Mouse (Mus musculus) hindbrain, embryonic 15.5 days (tissue): Measurements from ENCODE around the gene Nup62. TPM values are rescaled to one million over a fixed set of nuclear protein-coding genes. Genes with fewer than 3 reads are reported as not detected.
A peak's percentile ranks its signal among the peaks of the same experiment; 100 is the strongest.

Experiments
- ATAC-seq: fragments of 200-750 bp; cut with Nextera tagmentation; 2 replicates; pipeline ENCODE4 v1.8.0; 2017; ENCODE audit warnings: low read depth, moderate number of reproducible peaks, moderate TSS enrichment; ENCODE audit not compliant: low FRiP score
- H3K27ac ChIP-seq: fragments of 300-500 bp; sonication (generic); replicated peaks from 2 replicates; pipeline ENCODE4 v1.5.1; 2015; ENCODE audit warnings: mild to moderate bottlenecking, inconsistent platforms
- H3K27me3 ChIP-seq: fragments of 300-500 bp; sonication (generic); 2 replicates; pipeline ENCODE4 v1.6.1; 2015; ENCODE audit warnings: control low read depth, inconsistent platforms
- H3K36me3 ChIP-seq: fragments of 300-500 bp; sonication (generic); 2 replicates; pipeline ENCODE4 v1.6.1; 2015; ENCODE audit warnings: control low read depth, inconsistent platforms
- H3K4me1 ChIP-seq: fragments of 300-500 bp; sonication (generic); replicated peaks from 2 replicates; pipeline ENCODE4 v1.6.1; 2015; ENCODE audit warnings: control low read depth, inconsistent platforms
- H3K4me2 ChIP-seq: fragments of 300-500 bp; sonication (generic); 2 replicates; pipeline ENCODE4 v1.6.1; 2015; ENCODE audit warnings: moderate library complexity, mild to moderate bottlenecking, inconsistent platforms
- H3K4me3 ChIP-seq: fragments of 300-500 bp; sonication (generic); 2 replicates; pipeline ENCODE4 v1.5.1; 2015; ENCODE audit warnings: mild to moderate bottlenecking, inconsistent platforms
- H3K9ac ChIP-seq: fragments of 300-500 bp; sonication (generic); 2 replicates; pipeline ENCODE4 v1.6.1; 2015; ENCODE audit warnings: inconsistent platforms
- H3K9me3 ChIP-seq: fragments of 300-500 bp; sonication (generic); 2 replicates; pipeline ENCODE4 v1.6.1; 2016; ENCODE audit warnings: control low read depth, inconsistent platforms
- WGBS: fragments of 180-500 bp; shearing (Covaris S2); methylation state at CpG from one replicate; pipeline ENCODE4 v1.1.7; 2015; 5-methylcytosine and 5-hydroxymethylcytosine counted together
- polyA plus RNA-seq: library from polyadenylated mRNA; unstranded; fragments of >200 nt; fragmentation: Nextera tagmentation; extraction: Ambion mirVana; gene quantifications from 2 replicates; pipeline ENCODE4 v1.2.1, GENCODE M21; 2015

Nup62 gene
- polyA plus RNA-seq, 1 experiment from 2014 or later, result 49.5 TPM

DNA sequence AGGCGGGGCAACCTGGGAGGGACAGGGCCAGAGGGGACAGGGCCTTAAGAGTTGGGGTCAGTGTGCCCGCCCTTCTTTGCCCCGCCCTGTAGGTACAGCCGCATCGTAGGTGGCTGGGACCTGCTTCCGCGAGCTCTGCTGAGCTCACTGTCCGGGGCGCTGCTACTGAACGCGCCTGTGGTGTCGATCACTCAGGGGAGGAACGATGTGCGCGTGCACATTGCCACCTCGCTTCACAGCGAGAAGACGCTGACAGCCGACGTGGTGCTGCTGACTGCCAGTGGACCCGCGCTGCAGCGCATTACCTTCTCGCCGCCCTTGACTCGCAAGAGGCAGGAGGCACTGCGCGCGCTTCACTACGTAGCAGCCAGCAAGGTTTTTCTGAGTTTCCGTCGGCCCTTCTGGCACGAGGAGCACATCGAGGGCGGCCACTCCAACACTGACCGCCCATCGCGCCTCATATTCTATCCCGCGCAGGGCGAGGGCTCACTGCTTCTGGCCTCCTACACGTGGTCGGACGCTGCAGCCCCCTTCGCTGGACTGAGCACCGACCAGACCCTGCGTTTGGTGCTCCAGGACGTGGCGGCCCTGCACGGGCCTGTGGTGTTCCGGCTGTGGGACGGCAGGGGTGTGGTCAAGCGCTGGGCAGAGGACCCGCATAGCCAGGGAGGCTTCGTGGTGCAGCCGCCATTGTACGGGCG is 23.8 kb downstream of the Nup62 start:
- Histone ChIP-seq H3K27me3 (peaks cover 28% of the 10 kb centered on the region), H3K4me1 (peaks cover 15% of the 10 kb centered on the region), H3K4me2 (peak overlapping the region; percentile 56), H3K36me3 (peaks cover 32% of the 10 kb centered on the region), H3K27ac (0 out of 2 replicates have a peak overlapping the region, but pooled peaks have one; percentile 1), H3K4me3 (peak overlapping the region; percentile 19), H3K9ac (peak overlapping the region; percentile 21), H3K9me3 (no peaks in the 10 kb centered on the region)
- WGBS, result 3% methylated on average over 56 of the region's 58 CpGs
- peak; percentile 52 for ATAC-seq

DNA sequence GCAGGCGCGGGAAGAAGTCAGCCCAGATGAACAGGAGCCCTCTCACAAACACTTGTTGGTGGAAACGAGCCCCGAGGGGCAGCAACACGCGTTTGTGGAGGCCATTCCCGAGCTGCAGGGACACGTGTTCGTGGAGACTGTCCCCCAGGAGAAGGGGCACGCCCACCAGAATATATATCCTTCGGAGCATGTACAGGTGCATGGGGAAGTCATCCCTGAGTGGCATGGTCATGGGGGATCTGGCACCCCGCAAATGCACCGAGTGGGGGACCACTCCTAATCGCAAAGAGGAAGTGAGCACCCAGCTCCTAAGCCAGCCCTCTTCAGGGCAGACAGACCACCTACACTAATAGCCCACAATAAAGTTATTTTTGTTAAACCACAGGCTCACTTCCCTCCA is 24.5 kb downstream of the Nup62 start:
- H3K27ac ChIP-seq, result no peak overlapping the region
- no peak for ATAC-seq
- WGBS, result 50% methylated on average over 14 of the region's 14 CpGs
- peak overlapping the region; percentile 56 for H3K4me2 ChIP-seq
- peaks cover 39% of the 10 kb centered on the region for H3K36me3 ChIP-seq
- peaks cover 15% of the 10 kb centered on the region for H3K4me1 ChIP-seq
- H3K9me3 ChIP-seq, result no peaks in the 10 kb centered on the region
- peaks cover 28% of the 10 kb centered on the region for H3K27me3 ChIP-seq
- H3K9ac ChIP-seq, result 0 out of 2 replicates have a peak overlapping the region, but pooled peaks have one; percentile 21
- no peak overlapping the region for H3K4me3 ChIP-seq

DNA sequence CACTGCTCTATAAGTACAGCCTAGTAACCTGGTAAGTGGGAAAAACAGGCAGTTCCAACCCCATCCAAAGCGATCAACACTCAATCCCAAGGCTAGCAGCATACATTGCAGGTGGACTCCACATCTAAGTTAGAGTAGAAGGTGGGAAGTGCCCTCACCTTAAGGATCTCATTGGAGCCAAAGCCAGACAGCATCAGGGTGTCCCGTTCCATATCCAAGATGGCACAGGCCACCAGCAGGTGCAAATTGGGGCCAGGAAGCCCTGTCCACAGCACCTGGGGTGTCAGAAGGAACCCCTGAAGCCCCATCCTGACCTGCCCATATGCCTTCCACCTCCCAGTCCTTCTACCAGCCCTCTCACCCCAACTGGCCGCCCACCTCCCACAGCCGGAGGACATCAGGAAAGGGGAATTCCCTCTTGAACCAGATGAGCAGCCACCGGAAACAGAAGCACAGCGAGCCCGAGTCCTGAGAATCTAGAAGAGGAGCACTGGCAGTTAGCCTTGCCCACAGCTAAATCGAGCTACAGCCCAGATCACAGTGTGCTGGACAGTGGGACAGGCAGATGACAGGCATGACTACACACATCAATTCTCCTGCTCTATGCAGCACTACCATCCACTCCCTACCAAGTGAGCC is 26.1 kb downstream of the Nup62 start:
- no peak overlapping the region for H3K4me2 ChIP-seq
- H3K4me3 ChIP-seq, result no peak overlapping the region
- peaks cover 19% of the 10 kb centered on the region for H3K4me1 ChIP-seq
- H3K9me3 ChIP-seq, result no peaks in the 10 kb centered on the region
- peaks cover 49% of the 10 kb centered on the region for H3K36me3 ChIP-seq
- 90% methylated on average over 8 of the region's 8 CpGs for whole genome bisulfite sequencing
- H3K27me3 ChIP-seq, result peaks cover 28% of the 10 kb centered on the region
- no peak for ATAC-seq
- no peak overlapping the region for H3K27ac ChIP-seq
- H3K9ac ChIP-seq, result no peak overlapping the region

DNA sequence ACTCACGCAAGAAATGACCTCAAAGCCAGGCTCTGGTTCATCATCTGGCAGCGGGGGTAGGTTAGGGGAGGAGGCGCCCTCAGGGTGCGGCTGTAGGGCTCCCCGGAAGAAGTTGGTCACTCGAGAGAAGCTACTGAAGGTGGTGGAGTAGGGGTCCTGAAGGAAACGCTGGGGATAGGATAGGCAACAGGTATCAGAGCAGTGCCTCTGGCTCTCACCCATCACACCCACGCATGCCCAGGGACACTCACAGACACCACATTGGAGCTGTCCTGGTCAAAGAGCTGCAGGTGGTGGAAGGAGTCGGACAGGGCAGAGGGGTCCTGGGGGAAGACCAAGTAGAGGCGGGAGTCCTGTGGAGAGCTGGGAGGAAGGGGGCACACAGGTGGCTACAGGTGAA is 29.1 kb downstream of the Nup62 start:
- Histone ChIP-seq H3K36me3 (peaks cover 49% of the 10 kb centered on the region), H3K27me3 (peaks cover 21% of the 10 kb centered on the region), H3K4me2 (no peak overlapping the region), H3K4me1 (peaks cover 20% of the 10 kb centered on the region), H3K4me3 (no peak overlapping the region), H3K9ac (no peak overlapping the region), H3K27ac (no peak overlapping the region), H3K9me3 (no peaks in the 10 kb centered on the region)
- no peak for ATAC-seq
- 92% methylated on average over 10 of the region's 10 CpGs for WGBS

DNA sequence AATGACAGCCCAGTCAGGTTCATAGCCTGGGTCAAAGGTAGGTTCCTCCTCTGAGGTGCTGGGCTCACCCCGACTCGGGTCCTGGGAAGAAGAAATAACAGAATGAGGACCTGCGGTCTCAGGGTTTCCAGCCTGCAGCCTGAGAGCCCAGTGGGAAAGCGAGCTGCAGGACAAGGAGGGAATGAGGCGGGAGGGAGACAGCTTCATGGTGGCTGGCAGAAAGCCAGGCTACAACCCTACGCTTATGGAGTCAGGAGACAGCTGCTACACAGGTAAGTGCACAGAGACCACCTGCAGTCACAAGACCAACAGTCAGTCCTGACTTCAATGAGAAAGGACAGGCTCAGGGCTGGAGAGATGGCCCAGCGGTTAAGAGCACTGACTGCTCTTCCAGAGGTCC is 30.9 kb downstream of the Nup62 start:
- peaks cover 8% of the 10 kb centered on the region; the same call in 1 of the 2 replicates for H3K27me3 ChIP-seq
- no peak overlapping the region for H3K4me3 ChIP-seq
- H3K4me1 ChIP-seq, result peaks cover 26% of the 10 kb centered on the region
- no peak overlapping the region for H3K27ac ChIP-seq
- H3K9me3 ChIP-seq, result no peaks in the 10 kb centered on the region
- ATAC-seq, result no peak
- H3K36me3 ChIP-seq, result peaks cover 42% of the 10 kb centered on the region
- 91% methylated on average over 7 of the region's 7 CpGs for WGBS
- no peak overlapping the region for H3K9ac ChIP-seq
- no peak overlapping the region for H3K4me2 ChIP-seq

DNA sequence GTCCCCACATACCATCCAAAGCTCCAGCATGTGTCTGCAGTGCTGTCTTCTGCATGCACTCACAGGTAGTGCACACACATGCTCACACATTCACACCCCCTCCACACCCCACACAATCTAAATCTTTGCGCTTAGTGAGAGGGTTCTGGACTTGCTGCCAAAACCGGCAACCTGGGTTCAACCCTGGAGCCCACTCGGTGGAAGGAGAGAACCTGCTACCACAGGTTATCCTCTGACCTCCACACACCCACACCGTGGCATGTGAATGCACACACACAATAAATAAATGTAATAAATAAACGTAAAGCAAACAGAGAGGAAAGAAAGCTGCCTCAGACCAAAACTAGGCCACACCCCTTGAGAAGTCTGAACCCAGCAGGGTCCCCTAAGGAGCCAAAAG is 31.9 kb downstream of the Nup62 start:
- no peak for ATAC-seq
- WGBS, result 79% methylated on average over 5 of the region's 5 CpGs
- 0 out of 2 replicates have a peak overlapping the region, but pooled peaks have one; percentile 99 for H3K27ac ChIP-seq
- H3K9me3 ChIP-seq, result no peaks in the 10 kb centered on the region
- H3K4me3 ChIP-seq, result peak overlapping the region; percentile 81
- peaks cover 31% of the 10 kb centered on the region for H3K4me1 ChIP-seq
- no peaks in the 10 kb centered on the region for H3K27me3 ChIP-seq
- peak overlapping the region; percentile 86 for H3K4me2 ChIP-seq
- peak overlapping the region; percentile 45 for H3K9ac ChIP-seq
- peaks cover 33% of the 10 kb centered on the region for H3K36me3 ChIP-seq

DNA sequence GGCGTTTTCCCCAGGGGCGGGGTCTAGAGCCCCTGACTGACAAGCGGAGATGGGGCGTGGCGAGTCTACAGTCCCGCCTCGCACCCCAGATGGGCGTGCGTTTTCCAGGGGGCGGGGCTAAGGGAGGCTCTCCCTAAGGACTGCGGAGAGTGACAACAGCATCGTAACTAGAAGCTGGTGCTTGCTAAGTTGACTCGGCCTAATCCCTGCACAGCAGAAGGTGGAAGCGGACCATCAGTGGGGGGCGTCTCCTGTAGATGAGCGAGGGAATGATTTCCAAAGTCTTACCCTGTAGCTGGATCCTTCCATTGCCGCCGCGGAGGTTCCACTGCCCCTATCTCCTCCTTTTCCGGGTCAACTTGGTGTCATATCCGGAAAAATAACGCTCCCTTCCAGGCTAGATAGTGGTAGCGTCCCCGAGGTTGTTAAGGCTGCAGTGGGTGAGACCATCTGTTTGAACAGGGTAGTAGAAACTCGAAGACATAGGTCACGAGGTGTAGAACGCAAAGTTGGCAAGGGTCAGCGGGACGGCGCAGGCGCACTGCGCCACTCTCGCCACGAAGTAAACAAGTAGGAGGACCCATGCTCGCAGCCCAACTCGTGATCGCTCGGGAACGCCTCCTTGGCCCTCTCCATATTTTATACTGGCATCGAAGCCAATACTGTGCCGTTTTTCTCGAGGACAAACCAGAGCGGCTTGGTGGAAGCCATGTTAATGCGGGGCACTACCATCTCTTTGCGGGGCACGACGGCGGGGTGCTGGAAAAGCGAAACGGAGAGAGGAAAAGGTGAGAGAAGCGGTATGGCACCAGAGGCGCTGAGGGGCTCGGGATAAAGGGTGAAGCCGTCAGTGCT is 32.9 kb downstream of the Nup62 start, which contains the start of the genes Akt1s1 and Tbc1d17:
Gene Akt1s1, plus strand, starts transcription at position 431 of the 855 bp plus-strand sequence.
Gene Tbc1d17, minus strand, starts transcription at position 519 of the 855 bp plus-strand sequence.
- Histone ChIP-seq H3K36me3 (peaks cover 26% of the 10 kb centered on the region), H3K9me3 (no peaks in the 10 kb centered on the region), H3K27me3 (no peaks in the 10 kb centered on the region), H3K4me3 (peak within 1 kb of the TSS; percentile 81), H3K27ac (peak within 1 kb of the TSS; percentile 99), H3K4me2 (peak within 1 kb of the TSS; percentile 86), H3K4me1 (peaks cover 39% of the 10 kb centered on the region), H3K9ac (peak within 1 kb of the TSS; percentile 84)
- peak; percentile 91 for ATAC-seq
- WGBS, result under 1% methylated on average over 54 of the region's 54 CpGs

DNA sequence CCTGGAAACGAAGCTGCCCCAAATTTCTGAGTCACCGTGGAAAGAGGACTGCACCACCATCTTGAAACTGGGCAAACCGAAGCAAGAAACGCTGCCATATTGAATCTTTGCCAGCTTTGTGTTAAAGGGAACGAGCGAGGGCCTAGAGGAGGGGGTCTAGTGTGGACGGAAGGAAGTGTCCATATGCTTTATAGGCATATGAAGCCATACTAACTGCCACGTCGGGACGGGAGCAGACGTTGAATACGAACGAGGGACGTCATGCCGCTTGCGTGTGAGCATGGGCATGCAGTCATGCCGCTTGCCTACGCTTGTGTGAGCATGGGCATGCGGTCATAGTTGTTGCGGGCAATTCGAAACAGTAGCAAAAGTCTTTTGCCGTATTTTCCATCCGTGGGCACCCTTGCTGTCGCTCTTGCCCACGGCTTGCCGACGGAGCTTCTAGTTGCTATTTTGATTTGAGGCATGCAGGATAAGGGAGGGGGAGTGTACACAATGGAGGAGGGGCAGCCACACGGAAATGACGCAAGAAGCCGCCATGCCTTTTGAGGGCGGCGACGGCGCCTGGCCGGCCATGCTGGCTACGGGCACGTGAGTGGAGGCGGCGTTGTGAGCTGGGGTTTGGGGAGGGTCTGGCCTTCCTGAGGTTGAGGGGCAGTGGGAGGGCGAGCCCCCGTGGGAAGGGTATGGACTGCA is 33.7 kb downstream of the Nup62 start:
- Histone ChIP-seq H3K36me3 (peaks cover 18% of the 10 kb centered on the region), H3K4me3 (peak overlapping the region; percentile 81), H3K9me3 (no peaks in the 10 kb centered on the region), H3K27ac (peak overlapping the region; percentile 99), H3K9ac (peak overlapping the region; percentile 84), H3K27me3 (no peaks in the 10 kb centered on the region), H3K4me2 (peak overlapping the region; percentile 86), H3K4me1 (peaks cover 46% of the 10 kb centered on the region)
- WGBS, result under 1% methylated on average over 41 of the region's 41 CpGs
- ATAC-seq, result peak; percentile 79

DNA sequence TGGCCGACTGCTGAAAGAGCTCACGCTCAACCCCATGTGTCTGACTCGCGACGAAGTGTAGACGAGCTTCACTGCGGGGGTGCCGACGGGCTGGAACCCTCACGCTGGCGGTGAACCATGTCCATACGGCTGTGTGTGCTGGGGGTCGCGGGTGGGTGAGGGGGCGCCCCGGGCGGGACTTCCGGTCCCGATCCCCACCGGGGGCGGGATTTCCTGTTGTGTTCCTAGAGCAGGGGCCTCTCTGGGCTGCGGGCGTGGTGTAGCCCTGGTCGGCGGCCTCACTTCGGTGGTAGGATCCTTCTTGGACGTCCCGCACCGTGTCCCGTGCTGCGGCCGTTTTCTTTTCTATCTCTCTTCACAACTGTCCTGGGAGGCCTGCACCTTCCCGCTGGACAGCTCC is 34.3 kb downstream of the Nup62 start:
- WGBS, result under 1% methylated on average over 33 of the region's 33 CpGs
- Histone ChIP-seq H3K4me3 (peak overlapping the region; percentile 81), H3K27ac (peak overlapping the region; percentile 99), H3K4me1 (peaks cover 52% of the 10 kb centered on the region), H3K4me2 (peak overlapping the region; percentile 86), H3K9me3 (no peaks in the 10 kb centered on the region), H3K9ac (peak overlapping the region; percentile 84), H3K27me3 (no peaks in the 10 kb centered on the region), H3K36me3 (peaks cover 12% of the 10 kb centered on the region)
- peak; percentile 36 for ATAC-seq

DNA sequence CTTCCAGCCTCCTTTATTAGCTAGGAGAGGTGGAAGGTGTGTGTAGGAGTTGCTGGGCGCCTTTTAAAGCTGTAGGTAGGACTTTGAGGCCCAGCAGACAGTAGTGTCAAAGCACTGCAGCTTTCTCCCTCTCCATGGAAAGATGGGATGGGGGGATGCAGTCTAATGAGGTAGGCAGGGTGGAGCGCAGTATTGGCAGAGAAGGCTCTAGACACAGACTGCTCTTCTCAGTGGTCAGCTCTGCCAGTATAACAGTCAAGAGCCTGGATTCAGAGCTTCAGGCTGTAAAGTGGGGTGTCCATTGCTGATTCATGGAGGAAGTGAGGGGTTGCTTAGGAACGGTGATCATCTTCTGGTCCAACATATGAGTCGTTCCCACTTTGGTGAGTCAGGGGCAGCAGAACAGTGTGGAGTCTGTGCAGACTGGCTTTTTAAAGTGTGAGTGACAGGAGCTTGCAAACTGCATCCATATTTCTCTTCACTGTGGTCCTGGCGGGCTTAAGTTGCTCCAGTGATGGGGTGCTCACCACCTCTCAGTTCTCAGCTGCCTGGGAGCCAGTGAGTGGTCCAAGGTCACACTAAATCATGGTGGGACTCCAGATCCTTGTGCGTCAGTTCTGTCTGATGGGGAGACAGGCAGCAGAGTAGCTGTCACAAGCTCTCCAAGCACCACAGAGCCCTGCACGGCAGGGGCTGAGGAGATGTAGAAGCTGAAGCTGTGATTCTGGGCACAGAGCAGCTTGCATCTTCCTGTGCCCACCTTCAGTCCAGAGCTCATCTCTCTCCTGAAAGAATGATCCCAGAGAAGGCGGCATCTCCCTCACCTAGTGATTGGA is 35.1 kb downstream of the Nup62 start:
- H3K4me2 ChIP-seq, result peak overlapping the region; percentile 86
- H3K27ac ChIP-seq, result peak overlapping the region; percentile 99
- no peaks in the 10 kb centered on the region for H3K27me3 ChIP-seq
- 80% methylated on average over 8 of the region's 8 CpGs for WGBS
- H3K9ac ChIP-seq, result peak overlapping the region; percentile 84
- H3K36me3 ChIP-seq, result peaks cover 4% of the 10 kb centered on the region
- ATAC-seq, result no peak
- H3K9me3 ChIP-seq, result no peaks in the 10 kb centered on the region
- H3K4me3 ChIP-seq, result peak overlapping the region; percentile 81
- peaks cover 55% of the 10 kb centered on the region for H3K4me1 ChIP-seq
